Mouse (Mus musculus) embryonic facial prominence, embryonic 14.5 days (tissue): ENCODE measurements around the gene A430078G23Rik. TPM values are rescaled to one million over a fixed set of nuclear protein-coding genes. Genes with fewer than 3 reads are reported as not detected.

Experiments used
- ATAC-seq: fragments of 200-750 bp; cut with Nextera tagmentation; 2 replicates; pipeline ENCODE4 v1.8.0; 2017; ENCODE audit warnings: low read depth, moderate number of reproducible peaks, moderate TSS enrichment
- DNase-seq: peaks from one replicate; pipeline ENCODE4 v3.0.0-alpha.2; 2015; ENCODE audit warnings: low spot score
- H3K27ac ChIP-seq: fragments of 300-500 bp; sonication (generic); replicated peaks from 2 replicates; pipeline ENCODE4 v1.5.1; 2014; ENCODE audit warnings: low read depth, mild to moderate bottlenecking, low read length, moderate library complexity
- H3K27me3 ChIP-seq: fragments of 300-500 bp; sonication (generic); replicated peaks from 2 replicates; pipeline ENCODE4 v1.6.1; 2014; ENCODE audit warnings: low read length; ENCODE audit not compliant: control insufficient read depth, insufficient read depth
- H3K36me3 ChIP-seq: fragments of 300-500 bp; sonication (generic); 2 replicates; pipeline ENCODE4 v1.6.1; 2014; ENCODE audit warnings: low read length, mixed read lengths; ENCODE audit not compliant: control insufficient read depth, insufficient read depth
- H3K4me1 ChIP-seq: fragments of 300-500 bp; sonication (generic); 2 replicates; pipeline ENCODE4 v1.6.1; 2014; ENCODE audit warnings: antibody characterized with exemption, low read length; ENCODE audit not compliant: control insufficient read depth, insufficient read depth
- H3K4me2 ChIP-seq: fragments of 300-500 bp; sonication (generic); 2 replicates; pipeline ENCODE4 v1.6.1; 2014; ENCODE audit warnings: low read depth, mild to moderate bottlenecking, low read length, moderate library complexity, mixed read lengths
- H3K4me3 ChIP-seq: fragments of 300-500 bp; sonication (generic); 2 replicates; pipeline ENCODE4 v1.5.1; 2014; ENCODE audit warnings: low read depth, mild to moderate bottlenecking, low read length
- H3K9ac ChIP-seq: fragments of 300-500 bp; sonication (generic); 2 replicates; pipeline ENCODE4 v1.6.1; 2014; ENCODE audit warnings: low read depth, mild to moderate bottlenecking, low read length, moderate library complexity, mixed read lengths
- H3K9me3 ChIP-seq: fragments of 300-500 bp; sonication (generic); 2 replicates; pipeline ENCODE4 v1.6.1; 2016; ENCODE audit warnings: low read length; ENCODE audit not compliant: control insufficient read depth
- WGBS: fragments of 180-500 bp; shearing (Covaris S2); extraction: QIAGEN DNeasy Blood & Tissue Kit; methylation state at CpG from one replicate; pipeline ENCODE4 v1.1.7; 2014; 5-methylcytosine and 5-hydroxymethylcytosine counted together
- polyA plus RNA-seq: library from polyadenylated mRNA; unstranded; fragments of >200 nt; fragmentation: Nextera tagmentation; extraction: Ambion mirVana; gene quantifications from 2 replicates; pipeline ENCODE4 v1.2.1, GENCODE M21; 2014

A430078G23Rik gene
- polyA plus RNA-seq, 1 experiment from 2014 or later: 0.21 TPM

GRCm38 (mm10) chr8:3392293-3392692, 39.1 kb downstream of the A430078G23Rik start:
- Histone ChIP-seq H3K36me3 (0 out of 2 replicates have a peak, but pooled peaks cover 5% of the 10 kb centered on the region), H3K4me3 (peak overlapping the region; percentile 65), H3K9me3 (no peaks in the 10 kb centered on the region), H3K9ac (peak overlapping the region; percentile 73), H3K27ac (no peak overlapping the region), H3K4me2 (peak overlapping the region; percentile 78), H3K4me1 (peaks cover 22% of the 10 kb centered on the region), H3K27me3 (no peaks in the 10 kb centered on the region)
- DNase-seq (no peak), ATAC-seq (no peak)
- WGBS: 50% methylated on average over 4 of the region's 4 CpGs

GRCm38 (mm10) chr8:3392771-3393710, 39.8 kb downstream of the A430078G23Rik start, which contains the start of gene Arhgef18:
Gene Arhgef18 (plus strand): TSS chr8:3393006.
- DNase-seq (peak; percentile 96), ATAC-seq (peak; percentile 99)
- H3K4me1 ChIP-seq: peaks cover 22% of the 10 kb centered on the region
- whole genome bisulfite sequencing: under 1% methylated on average over 47 of the region's 48 CpGs
- H3K27me3 ChIP-seq: no peaks in the 10 kb centered on the region
- peak within 1 kb of the TSS; percentile 73 for H3K9ac ChIP-seq
- 0 out of 2 replicates have a peak, but pooled peaks cover 6% of the 10 kb centered on the region for H3K36me3 ChIP-seq
- H3K4me2 ChIP-seq: peak within 1 kb of the TSS; percentile 78
- no peak within 1 kb of the TSS for H3K27ac ChIP-seq
- H3K9me3 ChIP-seq: no peaks in the 10 kb centered on the region
- peak within 1 kb of the TSS; percentile 65 for H3K4me3 ChIP-seq

GRCm38 (mm10) chr8:3394600-3394999, 41.4 kb downstream of the A430078G23Rik start:
- Histone ChIP-seq H3K4me1 (peaks cover 22% of the 10 kb centered on the region), H3K9ac (no peak overlapping the region; the same call in 1 of the 2 replicates), H3K4me2 (peak overlapping the region; percentile 78; the same call in 1 of the 2 replicates), H3K27ac (no peak overlapping the region), H3K36me3 (peaks cover 13% of the 10 kb centered on the region; the same call in 1 of the 2 replicates), H3K9me3 (no peaks in the 10 kb centered on the region), H3K27me3 (no peaks in the 10 kb centered on the region), H3K4me3 (no peak overlapping the region; the same call in 1 of the 2 replicates)
- 20% methylated on average over 6 of the region's 6 CpGs for WGBS
- DNase-seq (peak; percentile 28), ATAC-seq (no peak)

- WGBS: 19% methylated on average over 4 of the region's 4 CpGs
- no peak overlapping the region for H3K9ac ChIP-seq
- peaks cover 17% of the 10 kb centered on the region; the same call in 1 of the 2 replicates for H3K36me3 ChIP-seq
- no peak overlapping the region for H3K4me3 ChIP-seq
- H3K4me2 ChIP-seq: 0 out of 2 replicates have a peak overlapping the region, but pooled peaks have one; percentile 2
- H3K9me3 ChIP-seq: no peaks in the 10 kb centered on the region
- DNase-seq (no peak), ATAC-seq (no peak)
- H3K27me3 ChIP-seq: no peaks in the 10 kb centered on the region
- peaks cover 22% of the 10 kb centered on the region for H3K4me1 ChIP-seq
- H3K27ac ChIP-seq: no peak overlapping the region
Observed at GRCm38 (mm10) chr8:3395246-3395645, 42.0 kb downstream of the A430078G23Rik start.

GRCm38 (mm10) chr8:3397597-3397996, 44.4 kb downstream of the A430078G23Rik start:
- Histone ChIP-seq H3K27me3 (no peaks in the 10 kb centered on the region), H3K9ac (no peak overlapping the region), H3K4me3 (no peak overlapping the region), H3K4me1 (peaks cover 18% of the 10 kb centered on the region), H3K4me2 (no peak overlapping the region), H3K27ac (no peak overlapping the region), H3K36me3 (peaks cover 17% of the 10 kb centered on the region; the same call in 1 of the 2 replicates), H3K9me3 (no peaks in the 10 kb centered on the region)
- 87% methylated on average over 3 of the region's 3 CpGs for WGBS
- DNase-seq: no peak
- ATAC-seq: no peak

- Histone ChIP-seq H3K4me2 (no peak overlapping the region), H3K9me3 (no peaks in the 10 kb centered on the region), H3K27me3 (no peaks in the 10 kb centered on the region), H3K27ac (no peak overlapping the region), H3K36me3 (peaks cover 17% of the 10 kb centered on the region; the same call in 1 of the 2 replicates), H3K9ac (no peak overlapping the region), H3K4me3 (no peak overlapping the region), H3K4me1 (no peaks in the 10 kb centered on the region)
- WGBS: 39% methylated on average over 2 of the region's 2 CpGs
- 0 out of 2 replicates have a peak, but pooled peaks have one; percentile 15 for ATAC-seq
- DNase-seq: no peak
Observed at GRCm38 (mm10) chr8:3400509-3400908, 47.3 kb downstream of the A430078G23Rik start.

- no peak overlapping the region for H3K4me3 ChIP-seq
- DNase-seq (no peak), ATAC-seq (no peak)
- no peaks in the 10 kb centered on the region for H3K36me3 ChIP-seq
- no peak overlapping the region for H3K27ac ChIP-seq
- no peaks in the 10 kb centered on the region for H3K4me1 ChIP-seq
- no peak overlapping the region for H3K9ac ChIP-seq
- WGBS: 83% methylated on average over 3 of the region's 3 CpGs
- no peaks in the 10 kb centered on the region for H3K27me3 ChIP-seq
- H3K4me2 ChIP-seq: no peak overlapping the region
- H3K9me3 ChIP-seq: no peaks in the 10 kb centered on the region
Observed at GRCm38 (mm10) chr8:3407417-3407816, 54.2 kb downstream of the A430078G23Rik start.

GRCm38 (mm10) chr8:3411085-3411484, 57.9 kb downstream of the A430078G23Rik start:
- no peaks in the 10 kb centered on the region for H3K9me3 ChIP-seq
- H3K36me3 ChIP-seq: no peaks in the 10 kb centered on the region
- 75% methylated on average over 2 of the region's 2 CpGs for WGBS
- H3K4me1 ChIP-seq: no peaks in the 10 kb centered on the region
- H3K4me3 ChIP-seq: no peak overlapping the region
- DNase-seq: no peak
- no peak overlapping the region for H3K4me2 ChIP-seq
- ATAC-seq: no peak
- H3K9ac ChIP-seq: no peak overlapping the region
- H3K27ac ChIP-seq: no peak overlapping the region
- no peaks in the 10 kb centered on the region for H3K27me3 ChIP-seq
